Mouse (Mus musculus): ENCODE measurements around the gene Meiob. TPM values are rescaled to one million over a fixed set of nuclear protein-coding genes. Genes with fewer than 3 reads are reported as not detected.

Meiob gene
- polyA plus RNA-seq, 1 experiment from 2014 or later: 0.11 TPM

GRCm38 (mm10) chr17:24818172-24818571 lies 14.1 kb downstream of the Meiob start:
- WGBS: 56% methylated on average over 6 of the region's 6 CpGs
- Histone ChIP-seq H3K9me3 (ENCODE audit: low read length) (no peaks in the 10 kb centered on the region), H3K9ac (replicated peaks; ENCODE audit: low read length) (no peak overlapping the region), H3K27ac (ENCODE audit: low read length) (no peak overlapping the region), H3K4me1 (ENCODE audit: insufficient read depth, low read length) (no peaks in the 10 kb centered on the region), H3K4me3 (ENCODE audit: low read length) (no peak overlapping the region), H3K27me3 (ENCODE audit: insufficient read depth, low read length) (no peaks in the 10 kb centered on the region), H3K4me2 (replicated peaks; ENCODE audit: low read depth, low read length) (no peak overlapping the region), H3K36me3 (ENCODE audit: insufficient read depth, low read length) (no peaks in the 10 kb centered on the region)
- no peak for ATAC-seq (ENCODE audit: low FRiP score, low TSS enrichment)

- Histone ChIP-seq H3K9ac (replicated peaks; ENCODE audit: low read length) (no peak overlapping the region), H3K4me1 (ENCODE audit: insufficient read depth, low read length) (no peaks in the 10 kb centered on the region), H3K4me3 (ENCODE audit: low read length) (no peak overlapping the region), H3K27ac (ENCODE audit: low read length) (no peak overlapping the region), H3K9me3 (ENCODE audit: low read length) (no peaks in the 10 kb centered on the region), H3K36me3 (ENCODE audit: insufficient read depth, low read length) (no peaks in the 10 kb centered on the region), H3K4me2 (replicated peaks; ENCODE audit: low read depth, low read length) (no peak overlapping the region), H3K27me3 (ENCODE audit: insufficient read depth, low read length) (no peaks in the 10 kb centered on the region)
- no peak for ATAC-seq (ENCODE audit: low FRiP score, low TSS enrichment)
- 65% methylated on average over 2 of the region's 2 CpGs for WGBS
These were observed 15.4 kb downstream of the Meiob start for GRCm38 (mm10) chr17:24819469-24819868.

GRCm38 (mm10) chr17:24821351-24822280 lies 17.5 kb downstream of the Meiob start:
- H3K9ac ChIP-seq (replicated peaks; ENCODE audit: low read length): no peak overlapping the region
- H3K36me3 ChIP-seq (ENCODE audit: insufficient read depth, low read length): no peaks in the 10 kb centered on the region
- ATAC-seq (ENCODE audit: low FRiP score, low TSS enrichment): no peak
- H3K4me3 ChIP-seq (ENCODE audit: low read length): no peak overlapping the region
- no peaks in the 10 kb centered on the region for H3K9me3 ChIP-seq (ENCODE audit: low read length)
- no peaks in the 10 kb centered on the region for H3K4me1 ChIP-seq (ENCODE audit: insufficient read depth, low read length)
- 48% methylated on average over 3 of the region's 3 CpGs for WGBS
- no peak overlapping the region for H3K27ac ChIP-seq (ENCODE audit: low read length)
- no peaks in the 10 kb centered on the region; the same call in 1 of the 2 replicates for H3K27me3 ChIP-seq (ENCODE audit: insufficient read depth, low read length)
- H3K4me2 ChIP-seq (replicated peaks; ENCODE audit: low read depth, low read length): no peak overlapping the region

GRCm38 (mm10) chr17:24839842-24840241 lies 35.8 kb downstream of the Meiob start, which contains the start of gene Hagh:
Gene Hagh (plus strand): TSS chr17:24840143.
- 60% methylated on average over 8 of the region's 8 CpGs for WGBS
- Histone ChIP-seq H3K27me3 (ENCODE audit: insufficient read depth, low read length) (no peaks in the 10 kb centered on the region), H3K36me3 (ENCODE audit: insufficient read depth, low read length) (no peaks in the 10 kb centered on the region), H3K9ac (replicated peaks; ENCODE audit: low read length) (no peak within 1 kb of the TSS; the same call in 1 of the 2 replicates), H3K9me3 (ENCODE audit: low read length) (no peaks in the 10 kb centered on the region), H3K4me2 (replicated peaks; ENCODE audit: low read depth, low read length) (no peak within 1 kb of the TSS), H3K4me1 (ENCODE audit: insufficient read depth, low read length) (no peaks in the 10 kb centered on the region), H3K27ac (ENCODE audit: low read length) (no peak within 1 kb of the TSS), H3K4me3 (ENCODE audit: low read length) (no peak within 1 kb of the TSS)
- ATAC-seq (ENCODE audit: low FRiP score, low TSS enrichment): no peak

- Histone ChIP-seq H3K9ac (replicated peaks; ENCODE audit: low read length) (no peak overlapping the region), H3K27ac (ENCODE audit: low read length) (no peak overlapping the region), H3K36me3 (ENCODE audit: insufficient read depth, low read length) (no peaks in the 10 kb centered on the region), H3K4me2 (replicated peaks; ENCODE audit: low read depth, low read length) (no peak overlapping the region), H3K9me3 (ENCODE audit: low read length) (no peaks in the 10 kb centered on the region), H3K4me3 (ENCODE audit: low read length) (no peak overlapping the region), H3K27me3 (ENCODE audit: insufficient read depth, low read length) (no peaks in the 10 kb centered on the region), H3K4me1 (ENCODE audit: insufficient read depth, low read length) (no peaks in the 10 kb centered on the region)
- 51% methylated on average over 5 of the region's 5 CpGs for WGBS
- no peak for ATAC-seq (ENCODE audit: low FRiP score, low TSS enrichment)
These were observed 36.3 kb downstream of the Meiob start for GRCm38 (mm10) chr17:24840341-24840740.

GRCm38 (mm10) chr17:24841133-24841532 lies 37.0 kb downstream of the Meiob start:
- Histone ChIP-seq H3K27ac (ENCODE audit: low read length) (no peak overlapping the region), H3K36me3 (ENCODE audit: insufficient read depth, low read length) (no peaks in the 10 kb centered on the region)
- ATAC-seq (ENCODE audit: low FRiP score, low TSS enrichment): no peak

GRCm38 (mm10) chr17:24842631-24843030 lies 38.5 kb downstream of the Meiob start:
- Histone ChIP-seq H3K9ac (replicated peaks; ENCODE audit: low read length) (no peak overlapping the region), H3K9me3 (ENCODE audit: low read length) (no peaks in the 10 kb centered on the region), H3K4me2 (replicated peaks; ENCODE audit: low read depth, low read length) (no peak overlapping the region), H3K4me1 (ENCODE audit: insufficient read depth, low read length) (no peaks in the 10 kb centered on the region), H3K36me3 (ENCODE audit: insufficient read depth, low read length) (no peaks in the 10 kb centered on the region), H3K27ac (ENCODE audit: low read length) (no peak overlapping the region), H3K27me3 (ENCODE audit: insufficient read depth, low read length) (no peaks in the 10 kb centered on the region), H3K4me3 (ENCODE audit: low read length) (no peak overlapping the region)
- WGBS: 56% methylated on average over 2 of the region's 2 CpGs
- ATAC-seq (ENCODE audit: low FRiP score, low TSS enrichment): no peak

More at GRCm38 (mm10) chr17:24841133-24841532, 37.0 kb downstream of the Meiob start:
- 51% methylated on average over 4 of the region's 4 CpGs for WGBS
- no peaks in the 10 kb centered on the region for H3K4me1 ChIP-seq (ENCODE audit: insufficient read depth, low read length)
- no peaks in the 10 kb centered on the region for H3K9me3 ChIP-seq (ENCODE audit: low read length)
- no peaks in the 10 kb centered on the region for H3K27me3 ChIP-seq (ENCODE audit: insufficient read depth, low read length)
- no peak overlapping the region for H3K9ac ChIP-seq (replicated peaks; ENCODE audit: low read length)
- H3K4me2 ChIP-seq (replicated peaks; ENCODE audit: low read depth, low read length): no peak overlapping the region
- H3K4me3 ChIP-seq (ENCODE audit: low read length): no peak overlapping the region

GRCm38 (mm10) chr17:24844525-24844924 lies 40.4 kb downstream of the Meiob start:
- no peak overlapping the region for H3K4me2 ChIP-seq (replicated peaks; ENCODE audit: low read depth, low read length)
- H3K9ac ChIP-seq (replicated peaks; ENCODE audit: low read length): no peak overlapping the region
- no peaks in the 10 kb centered on the region for H3K36me3 ChIP-seq (ENCODE audit: insufficient read depth, low read length)
- no peak overlapping the region for H3K4me3 ChIP-seq (ENCODE audit: low read length)
- no peak overlapping the region for H3K27ac ChIP-seq (ENCODE audit: low read length)
- no peak for ATAC-seq (ENCODE audit: low FRiP score, low TSS enrichment)
- WGBS: 14% methylated on average over 9 of the region's 9 CpGs
- no peaks in the 10 kb centered on the region for H3K9me3 ChIP-seq (ENCODE audit: low read length)
- H3K27me3 ChIP-seq (ENCODE audit: insufficient read depth, low read length): no peaks in the 10 kb centered on the region
- H3K4me1 ChIP-seq (ENCODE audit: insufficient read depth, low read length): peaks cover 7% of the 10 kb centered on the region

GRCm38 (mm10) chr17:24847386-24847785 lies 43.3 kb downstream of the Meiob start:
- no peaks in the 10 kb centered on the region for H3K9me3 ChIP-seq (ENCODE audit: low read length)
- no peak for ATAC-seq (ENCODE audit: low FRiP score, low TSS enrichment)
- no peak overlapping the region for H3K27ac ChIP-seq (ENCODE audit: low read length)
- H3K9ac ChIP-seq (replicated peaks; ENCODE audit: low read length): no peak overlapping the region
- H3K36me3 ChIP-seq (ENCODE audit: insufficient read depth, low read length): no peaks in the 10 kb centered on the region
- H3K27me3 ChIP-seq (ENCODE audit: insufficient read depth, low read length): no peaks in the 10 kb centered on the region
- no peak overlapping the region for H3K4me3 ChIP-seq (ENCODE audit: low read length)
- peaks cover 9% of the 10 kb centered on the region for H3K4me1 ChIP-seq (ENCODE audit: insufficient read depth, low read length)
- H3K4me2 ChIP-seq (replicated peaks; ENCODE audit: low read depth, low read length): no peak overlapping the region
- WGBS: 98% methylated on average over 1 of the region's 1 CpGs

GRCm38 (mm10) chr17:24848600-24849031 lies 44.5 kb downstream of the Meiob start:
- Histone ChIP-seq H3K9ac (replicated peaks; ENCODE audit: low read length) (0 out of 2 replicates have a peak overlapping the region, but pooled peaks have one; percentile 41), H3K36me3 (ENCODE audit: insufficient read depth, low read length) (0 out of 2 replicates have a peak, but pooled peaks cover 2% of the 10 kb centered on the region), H3K4me2 (replicated peaks; ENCODE audit: low read depth, low read length) (peak overlapping the region; percentile 78), H3K4me1 (ENCODE audit: insufficient read depth, low read length) (peaks cover 9% of the 10 kb centered on the region), H3K27me3 (ENCODE audit: insufficient read depth, low read length) (no peaks in the 10 kb centered on the region), H3K9me3 (ENCODE audit: low read length) (no peaks in the 10 kb centered on the region), H3K4me3 (ENCODE audit: low read length) (peak overlapping the region; percentile 75), H3K27ac (ENCODE audit: low read length) (peak overlapping the region; percentile 71; the same call in 1 of the 2 replicates)
- ATAC-seq (ENCODE audit: low FRiP score, low TSS enrichment): no peak
